Mouse (Mus musculus) olfactory bulb, adult 2 months (tissue): Measurements from ENCODE around the gene 1700022I11Rik.

Experiments used
- CTCF ChIP-seq: fragments of 200-500 bp; IDR thresholded peaks from 2 replicates; pipeline ENCODE4 v1.5.1; 2012; ENCODE audit warnings: low read depth, mild to moderate bottlenecking, low read length, moderate library complexity; ENCODE audit not compliant: insufficient read depth
- POLR2A ChIP-seq: fragments of 200-500 bp; IDR thresholded peaks from 2 replicates; pipeline ENCODE4 v1.6.1; 2012; ENCODE audit warnings: mild to moderate bottlenecking, low read depth, low read length, moderate library complexity; ENCODE audit not compliant: insufficient read depth

DNA sequence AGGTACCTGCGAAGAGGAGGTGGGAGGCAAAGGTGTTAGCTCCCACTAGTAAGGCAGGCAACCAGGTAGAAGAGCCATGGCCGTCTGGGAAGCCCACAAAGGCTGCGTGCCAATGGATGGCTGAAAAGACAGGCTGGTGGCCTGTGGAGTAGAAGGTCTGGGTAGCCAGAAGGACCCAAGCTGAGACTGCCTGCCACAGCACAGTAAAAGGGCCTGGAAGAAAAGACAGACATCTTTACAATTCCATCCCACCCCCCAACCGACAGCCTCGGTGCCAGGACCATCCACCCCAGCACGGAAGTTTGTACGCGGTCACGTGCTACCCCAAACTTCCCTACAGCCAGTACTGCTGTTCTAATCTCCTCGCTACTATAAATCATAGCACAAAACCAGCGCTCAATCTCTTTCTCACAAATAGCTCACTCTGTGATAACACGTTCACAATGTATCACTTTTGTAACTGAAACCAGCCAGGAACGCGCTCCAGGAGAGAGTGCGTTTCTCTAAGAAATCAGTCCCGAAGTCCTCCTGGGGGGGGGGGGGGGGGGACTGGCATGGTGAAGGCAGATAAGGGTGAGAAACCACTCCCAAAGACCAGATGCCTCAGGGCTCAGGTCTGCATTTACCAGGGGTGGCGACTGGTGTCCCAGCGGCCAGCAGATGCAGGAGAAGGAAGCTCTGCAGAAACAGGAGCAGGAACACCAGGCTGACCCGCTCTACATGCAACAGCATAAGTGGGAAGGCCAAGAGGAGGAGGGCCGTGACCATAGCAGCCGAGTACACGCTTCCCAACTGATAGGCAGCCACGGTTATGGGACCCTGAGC lies 50.4 kb downstream of the 1700022I11Rik start:
- TF ChIP-seq CTCF (no peak), POLR2A (no peak)
